Mouse (Mus musculus): Measurements from ENCODE around the gene Tns1. TPM values are rescaled to one million over a fixed set of nuclear protein-coding genes. Genes with fewer than 3 reads are reported as not detected.

Gene Tns1
- total and polyA plus RNA-seq, 3 experiments: 365 to 748 (median 629) TPM

GRCm38 (mm10) chr1:74054007-74054406 is 70.2 kb downstream of the Tns1 start:
- Histone ChIP-seq H3K4me3 (no peak overlapping the region), H3K27ac (peak overlapping the region; percentile 15; the same call in 1 of the 2 replicates), H3K27me3 (ENCODE audit: control insufficient read depth, insufficient read depth, low read length) (no peaks in the 10 kb centered on the region), H3K79me2 (replicated peaks; ENCODE audit: control insufficient read depth, insufficient read depth, low read length) (peaks cover 3% of the 10 kb centered on the region), H3K4me1 (ENCODE audit: control insufficient read depth, insufficient read depth, low read length) (peaks cover 23% of the 10 kb centered on the region), H3K9ac (ENCODE audit: low read depth, low read length) (no peak overlapping the region), H3K36me3 (ENCODE audit: control insufficient read depth, insufficient read depth, low read length) (no peaks in the 10 kb centered on the region; the same call in 1 of the 2 replicates)
- intact Hi-C loops (cut with DNase I): no loop called here
- TF ChIP-seq EP300 (IDR thresholded peaks at IDR 0.05; ENCODE audit: insufficient read depth, low read depth, low read length): no peak
- TF ChIP-seq POLR2A (IDR thresholded peaks at IDR 0.05; ENCODE audit: insufficient read depth, low read depth, low read length): no peak
- TF ChIP-seq CTCF (IDR thresholded peaks at IDR 0.05): no peak
- DNase-seq: no peak
- WGBS: 43% methylated on average over 6 of the region's 7 CpGs

GRCm38 (mm10) chr1:74053068-74053467 is 71.2 kb downstream of the Tns1 start:
- peaks cover 23% of the 10 kb centered on the region for H3K4me1 ChIP-seq (ENCODE audit: control insufficient read depth, insufficient read depth, low read length)
- TF ChIP-seq POLR2A (IDR thresholded peaks at IDR 0.05; ENCODE audit: insufficient read depth, low read depth, low read length): no peak
- no peak for TF ChIP-seq CTCF (IDR thresholded peaks at IDR 0.05)
- no peak for TF ChIP-seq EP300 (IDR thresholded peaks at IDR 0.05; ENCODE audit: insufficient read depth, low read depth, low read length)
- DNase-seq: no peak
- H3K9ac ChIP-seq (ENCODE audit: low read depth, low read length): no peak overlapping the region
- no peak overlapping the region for H3K27ac ChIP-seq
- no peaks in the 10 kb centered on the region; the same call in 1 of the 2 replicates for H3K36me3 ChIP-seq (ENCODE audit: control insufficient read depth, insufficient read depth, low read length)
- 45% methylated on average over 2 of the region's 2 CpGs for WGBS
- H3K79me2 ChIP-seq (replicated peaks; ENCODE audit: control insufficient read depth, insufficient read depth, low read length): peaks cover 3% of the 10 kb centered on the region
- no peak overlapping the region for H3K4me3 ChIP-seq
- no peaks in the 10 kb centered on the region for H3K27me3 ChIP-seq (ENCODE audit: control insufficient read depth, insufficient read depth, low read length)
- intact Hi-C loops (cut with DNase I): no loop called here

- no peak overlapping the region for H3K4me3 ChIP-seq
- TF ChIP-seq EP300 (IDR thresholded peaks at IDR 0.05; ENCODE audit: insufficient read depth, low read depth, low read length) (no peak), CTCF (IDR thresholded peaks at IDR 0.05) (no peak), POLR2A (IDR thresholded peaks at IDR 0.05; ENCODE audit: insufficient read depth, low read depth, low read length) (no peak)
- 7% methylated on average over 2 of the region's 2 CpGs for WGBS
- intact Hi-C loops (cut with DNase I): no loop called here
- DNase-seq: no peak
- no peaks in the 10 kb centered on the region; the same call in none of the 2 replicates for H3K36me3 ChIP-seq (ENCODE audit: control insufficient read depth, insufficient read depth, low read length)
- peaks cover 5% of the 10 kb centered on the region for H3K79me2 ChIP-seq (replicated peaks; ENCODE audit: control insufficient read depth, insufficient read depth, low read length)
- H3K4me1 ChIP-seq (ENCODE audit: control insufficient read depth, insufficient read depth, low read length): peaks cover 33% of the 10 kb centered on the region
- H3K27me3 ChIP-seq (ENCODE audit: control insufficient read depth, insufficient read depth, low read length): no peaks in the 10 kb centered on the region
- no peak overlapping the region; the same call in 1 of the 2 replicates for H3K9ac ChIP-seq (ENCODE audit: low read depth, low read length)
- no peak overlapping the region for H3K27ac ChIP-seq
These were observed 72.9 kb downstream of the Tns1 start for GRCm38 (mm10) chr1:74051349-74051748.

- Histone ChIP-seq H3K79me2 (replicated peaks; ENCODE audit: control insufficient read depth, insufficient read depth, low read length) (peaks cover 5% of the 10 kb centered on the region), H3K4me1 (ENCODE audit: control insufficient read depth, insufficient read depth, low read length) (peaks cover 38% of the 10 kb centered on the region), H3K4me3 (no peak overlapping the region), H3K27ac (peak overlapping the region; percentile 57), H3K9ac (ENCODE audit: low read depth, low read length) (no peak overlapping the region), H3K36me3 (ENCODE audit: control insufficient read depth, insufficient read depth, low read length) (no peaks in the 10 kb centered on the region; the same call in none of the 2 replicates), H3K27me3 (ENCODE audit: control insufficient read depth, insufficient read depth, low read length) (no peaks in the 10 kb centered on the region)
- DNase-seq: peak; percentile 58 to 79
- TF ChIP-seq POLR2A (IDR thresholded peaks at IDR 0.05; ENCODE audit: insufficient read depth, low read depth, low read length) (no peak), EP300 (IDR thresholded peaks at IDR 0.05; ENCODE audit: insufficient read depth, low read depth, low read length) (0 out of 2 replicates have a peak, but pooled peaks have one; percentile 56), CTCF (IDR thresholded peaks at IDR 0.05) (peak; percentile 32)
- intact Hi-C loops (cut with DNase I): loop anchor here (2.0 kb wide), 2 partner anchors 17 to 31 kb away; no protein-coding TSS in a partner anchor
- 51% methylated on average over 17 of the region's 17 CpGs for WGBS
These were observed 74.8 kb downstream of the Tns1 start for GRCm38 (mm10) chr1:74049430-74049829.

- Histone ChIP-seq H3K4me1 (ENCODE audit: control insufficient read depth, insufficient read depth, low read length) (peaks cover 43% of the 10 kb centered on the region), H3K4me3 (no peak overlapping the region), H3K27me3 (ENCODE audit: control insufficient read depth, insufficient read depth, low read length) (no peaks in the 10 kb centered on the region), H3K79me2 (replicated peaks; ENCODE audit: control insufficient read depth, insufficient read depth, low read length) (peaks cover 5% of the 10 kb centered on the region), H3K27ac (peak overlapping the region; percentile 36; the same call in 1 of the 2 replicates), H3K36me3 (ENCODE audit: control insufficient read depth, insufficient read depth, low read length) (no peaks in the 10 kb centered on the region; the same call in none of the 2 replicates), H3K9ac (ENCODE audit: low read depth, low read length) (peak overlapping the region; percentile 10; the same call in 1 of the 2 replicates)
- intact Hi-C loops (cut with DNase I): loop anchor here (2.0 kb wide), 2 partner anchors 19 to 29 kb away; no protein-coding TSS in a partner anchor
- TF ChIP-seq EP300 (IDR thresholded peaks at IDR 0.05; ENCODE audit: insufficient read depth, low read depth, low read length) (no peak), POLR2A (IDR thresholded peaks at IDR 0.05; ENCODE audit: insufficient read depth, low read depth, low read length) (no peak)
- 34% methylated on average over 6 of the region's 6 CpGs for WGBS
- no peak for DNase-seq
These were observed 76.5 kb downstream of the Tns1 start for GRCm38 (mm10) chr1:74047722-74048121.

- TF ChIP-seq EP300 (IDR thresholded peaks at IDR 0.05; ENCODE audit: insufficient read depth, low read depth, low read length): no peak
- no peak for TF ChIP-seq CTCF (IDR thresholded peaks at IDR 0.05)
- TF ChIP-seq POLR2A (IDR thresholded peaks at IDR 0.05; ENCODE audit: insufficient read depth, low read depth, low read length): no peak
- no peak overlapping the region for H3K4me3 ChIP-seq
- H3K27ac ChIP-seq: no peak overlapping the region; the same call in 1 of the 2 replicates
- H3K9ac ChIP-seq (ENCODE audit: low read depth, low read length): no peak overlapping the region; the same call in none of the 2 replicates
- intact Hi-C loops (cut with DNase I): no loop called here
- H3K79me2 ChIP-seq (replicated peaks; ENCODE audit: control insufficient read depth, insufficient read depth, low read length): peaks cover 5% of the 10 kb centered on the region
- no peaks in the 10 kb centered on the region for H3K27me3 ChIP-seq (ENCODE audit: control insufficient read depth, insufficient read depth, low read length)
- DNase-seq: peak in 1 of 2 experiments; percentile 48
- peaks cover 45% of the 10 kb centered on the region for H3K4me1 ChIP-seq (ENCODE audit: control insufficient read depth, insufficient read depth, low read length)
- no peaks in the 10 kb centered on the region; the same call in none of the 2 replicates for H3K36me3 ChIP-seq (ENCODE audit: control insufficient read depth, insufficient read depth, low read length)
- 9% methylated on average over 2 of the region's 2 CpGs for WGBS
These were observed 76.9 kb downstream of the Tns1 start for GRCm38 (mm10) chr1:74047311-74047710.

All from heart, adult 2 months (tissue).